Mouse (Mus musculus) Muller cell, postnatal 12 days (primary cell): Measurements from ENCODE around the gene Robo1.

Source experiments
- DNase-seq: peaks from one replicate; pipeline ENCODE4 v3.0.0-alpha.2; 2015; ENCODE audit errors: inconsistent ontology term

The Robo1 gene

DNA sequence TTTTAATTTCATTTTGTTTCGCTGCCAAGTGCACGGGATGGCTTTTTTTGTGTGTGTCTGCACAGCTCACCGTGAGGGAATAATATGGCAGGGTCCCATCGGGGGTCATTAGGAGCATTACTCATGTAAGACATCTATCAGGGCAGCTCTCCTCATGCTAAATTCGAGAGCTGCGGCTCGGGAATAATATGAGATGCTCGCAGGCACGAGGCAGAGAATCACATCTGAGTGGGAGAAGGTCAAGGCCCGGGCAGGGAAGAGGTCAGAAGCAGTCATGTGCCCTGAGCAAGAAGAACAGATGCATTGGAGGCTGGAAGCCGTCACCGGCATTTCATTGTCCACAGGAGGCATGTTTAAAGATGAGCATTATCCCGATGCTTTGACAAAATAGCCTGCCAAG is 370.3 kb downstream of the Robo1 start:
- DNase-seq = no peak

DNA sequence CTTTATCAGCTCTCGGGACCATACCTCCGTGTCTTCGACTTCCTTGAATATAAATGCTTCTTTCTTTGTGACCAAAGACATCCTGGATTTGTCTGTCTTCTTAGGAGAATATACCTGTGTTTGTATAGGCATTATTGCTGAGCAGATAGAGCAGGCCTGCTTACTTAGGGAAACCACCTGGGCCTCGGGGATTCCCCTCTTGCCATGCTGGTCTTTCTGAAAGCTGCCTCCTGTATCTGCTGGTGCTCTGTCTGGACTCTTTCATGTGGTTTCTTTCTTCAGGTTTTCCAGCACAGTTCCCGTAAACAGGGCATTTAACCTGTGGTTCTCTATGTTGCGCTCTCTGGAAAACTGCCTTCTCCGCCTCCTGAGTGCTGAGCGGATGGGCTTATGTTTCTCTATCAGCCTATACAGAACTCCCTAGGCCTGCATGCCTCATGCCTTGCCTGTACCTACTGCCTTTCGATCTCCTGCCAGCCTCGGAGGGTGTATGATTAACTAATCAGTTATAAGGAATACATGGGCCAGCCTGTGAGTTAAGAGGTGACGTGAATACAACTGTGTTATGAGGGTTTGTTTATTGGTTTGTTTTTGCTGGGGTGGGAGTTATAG is 370.9 kb downstream of the Robo1 start:
- DNase-seq = no peak

DNA sequence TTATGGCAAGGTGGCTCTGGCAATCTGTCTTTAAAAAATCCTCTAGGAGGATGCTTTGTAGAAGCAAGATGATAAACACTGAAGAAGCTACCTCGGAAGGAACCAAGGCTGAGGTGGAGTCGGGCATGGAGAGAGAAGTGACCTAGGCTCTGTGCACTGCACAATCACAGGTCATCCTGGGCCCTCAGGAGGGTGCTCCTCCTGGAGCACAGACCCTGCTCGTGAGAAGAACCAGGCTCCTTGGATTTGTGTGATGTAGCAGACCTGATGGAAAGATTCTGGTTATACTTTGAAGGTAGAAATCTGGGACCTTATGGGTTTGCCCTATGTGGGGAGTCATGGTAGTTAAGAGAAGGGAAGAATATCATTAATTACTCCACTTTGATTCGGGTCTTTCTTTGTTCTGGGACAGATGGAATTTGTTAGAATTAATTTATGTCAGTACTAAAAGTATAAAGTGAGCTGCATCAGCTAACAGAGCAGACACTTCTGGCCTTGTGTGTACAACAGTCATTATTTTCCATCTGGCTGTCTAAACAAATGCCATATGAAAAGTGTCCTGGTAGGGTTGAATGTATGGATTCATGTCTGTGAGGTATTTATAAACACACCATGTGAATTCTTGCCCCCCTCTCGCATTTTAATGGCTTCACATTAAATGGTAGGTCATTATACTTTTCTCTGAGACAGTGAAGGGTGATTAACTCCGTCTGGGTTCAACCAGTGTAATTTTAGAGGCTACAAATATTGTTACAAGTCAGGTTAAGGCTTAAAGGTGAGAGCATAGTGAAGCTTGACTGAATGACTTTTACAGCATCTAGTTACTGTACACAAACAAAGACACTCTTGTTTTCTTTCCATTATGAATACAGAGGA is 377.7 kb downstream of the Robo1 start:
- DNase-seq = no peak

DNA sequence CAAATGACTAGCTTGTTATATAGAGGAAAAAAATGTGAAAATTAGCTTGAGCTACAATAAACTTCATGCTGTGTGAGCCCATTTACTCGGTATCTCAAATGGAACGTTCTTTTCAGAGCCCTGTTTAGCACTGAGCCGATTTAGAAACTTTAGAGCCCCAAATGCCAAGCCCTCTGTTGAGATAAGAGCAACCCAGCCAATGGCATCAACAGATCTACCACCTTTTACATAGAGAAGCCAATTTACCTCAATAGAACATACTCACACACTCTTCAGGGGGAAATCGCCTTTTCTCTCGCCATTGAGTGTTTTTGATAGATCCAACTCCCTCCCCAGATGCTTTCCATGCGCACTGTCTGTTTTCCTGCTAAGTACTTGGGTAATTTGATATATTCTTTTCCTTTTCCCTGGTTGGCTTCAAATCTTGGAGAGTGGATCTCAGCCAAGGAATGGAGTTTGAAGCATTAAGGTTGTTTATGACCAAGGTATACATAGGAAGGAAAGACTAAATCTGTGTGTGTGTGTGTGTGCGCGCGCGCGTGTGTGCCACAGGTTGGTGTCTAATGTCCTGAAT is 378.5 kb downstream of the Robo1 start:
- DNase-seq = no peak

GRCm38 (mm10) chr16:72687651-72688050 is 379.5 kb downstream of the Robo1 start:
- DNase-seq = no peak

GRCm38 (mm10) chr16:72688185-72688681 is 380.1 kb downstream of the Robo1 start:
- no peak for DNase-seq

GRCm38 (mm10) chr16:72691909-72692308 is 383.8 kb downstream of the Robo1 start:
- no peak for DNase-seq

DNA sequence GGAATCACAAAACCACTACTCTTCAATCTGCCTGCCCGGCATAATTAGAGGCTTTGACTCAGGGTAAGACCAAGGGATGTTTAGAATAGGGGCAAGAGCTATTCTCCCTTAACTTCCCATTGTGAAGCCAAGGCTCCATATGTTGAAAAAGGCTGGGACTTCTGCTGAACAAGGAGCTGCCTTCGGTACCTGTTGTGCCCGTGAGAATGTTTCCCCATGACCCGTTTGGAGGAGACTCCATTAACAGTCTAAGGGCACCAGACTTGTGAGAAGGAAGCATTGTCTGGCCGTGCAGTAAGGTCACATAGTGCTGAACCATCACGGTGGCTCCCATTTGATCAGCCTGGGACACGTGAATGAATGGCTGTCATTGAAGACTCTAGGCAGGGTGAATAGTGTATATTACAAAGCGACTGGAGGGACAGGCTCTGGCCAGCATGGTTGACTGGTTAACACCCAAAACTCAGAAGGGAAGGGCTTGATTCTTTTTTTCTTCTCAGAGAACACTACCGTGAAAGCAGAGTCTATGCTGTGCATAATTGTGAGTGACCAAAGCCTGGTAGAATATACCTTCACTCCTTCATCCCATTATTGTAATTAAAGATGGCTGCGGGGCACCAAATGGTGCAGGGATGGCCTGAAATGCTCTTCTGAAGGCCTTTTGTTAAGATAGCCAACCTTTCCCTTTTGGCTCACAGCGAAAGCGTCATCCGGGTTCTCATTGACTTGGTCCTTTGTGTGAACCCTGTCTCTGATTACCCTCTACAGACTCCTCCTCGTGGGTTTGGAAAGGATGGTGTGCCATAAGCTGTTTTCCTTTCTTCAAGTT is 385.6 kb downstream of the Robo1 start:
- no peak for DNase-seq

- no peak for DNase-seq
Observed at GRCm38 (mm10) chr16:72694787-72695186, 386.7 kb downstream of the Robo1 start.

DNA sequence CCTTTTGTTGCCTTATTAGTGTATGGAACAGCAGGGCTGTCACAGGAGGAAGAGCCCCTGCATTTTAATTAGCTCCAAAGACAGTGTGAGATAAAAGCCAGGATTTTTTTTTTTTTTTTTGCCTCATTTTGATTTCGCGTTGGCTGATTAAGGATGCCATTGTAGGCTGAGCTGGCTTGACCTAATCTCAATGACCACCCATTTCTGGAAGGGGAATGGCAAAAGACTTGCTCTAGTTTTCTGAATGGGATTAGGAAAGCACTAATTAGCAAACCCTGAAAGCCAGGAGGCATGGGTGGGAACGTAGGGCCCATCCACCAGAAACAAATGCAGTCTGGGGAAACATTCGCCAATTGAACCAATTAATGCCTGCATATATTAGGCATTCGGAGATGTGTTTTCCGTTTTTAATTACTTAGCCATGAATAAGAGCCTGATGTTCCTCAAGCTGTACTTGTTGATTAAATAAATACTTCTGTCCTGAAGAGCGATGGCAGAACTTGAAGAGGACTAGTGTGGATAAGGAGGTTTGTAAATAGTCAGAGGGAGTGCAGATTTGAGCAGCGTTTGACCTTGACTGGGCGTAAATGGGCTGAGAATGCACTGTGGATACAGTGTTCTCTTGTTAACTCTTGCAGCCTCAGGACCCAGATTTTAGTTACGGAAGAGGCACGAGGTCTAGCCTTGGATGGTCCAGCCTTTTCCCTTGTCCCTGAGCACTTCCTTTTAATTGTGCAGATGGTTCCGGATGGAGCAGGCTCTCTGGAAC is 391.3 kb downstream of the Robo1 start:
- DNase-seq = peak; percentile 70

DNA sequence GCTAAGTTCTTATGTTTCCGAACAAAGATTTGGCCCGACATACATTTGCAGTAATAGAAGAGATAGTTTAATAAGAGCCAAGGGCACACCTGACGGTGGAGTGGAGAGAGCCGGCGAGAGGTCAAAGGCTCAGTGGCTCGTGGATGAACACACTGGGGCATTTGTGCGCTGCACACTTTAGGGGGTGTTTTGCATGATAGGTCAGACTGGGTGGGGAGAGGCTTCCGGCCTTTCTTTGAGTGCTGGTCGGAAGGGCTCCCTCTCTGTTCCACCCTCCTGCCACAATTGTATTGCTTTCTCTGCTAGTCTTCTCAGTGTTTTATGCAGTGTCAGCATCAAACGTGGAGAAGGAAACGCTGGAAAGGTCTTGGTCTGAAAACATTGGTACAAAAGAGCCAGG is 392.2 kb downstream of the Robo1 start:
- no peak for DNase-seq

- no peak for DNase-seq
Observed at GRCm38 (mm10) chr16:72703486-72703885, 395.4 kb downstream of the Robo1 start.

- DNase-seq = peak; percentile 39
Observed at GRCm38 (mm10) chr16:72705851-72706250, 397.7 kb downstream of the Robo1 start.

GRCm38 (mm10) chr16:72708526-72708925 is 400.4 kb downstream of the Robo1 start:
- no peak for DNase-seq

DNA sequence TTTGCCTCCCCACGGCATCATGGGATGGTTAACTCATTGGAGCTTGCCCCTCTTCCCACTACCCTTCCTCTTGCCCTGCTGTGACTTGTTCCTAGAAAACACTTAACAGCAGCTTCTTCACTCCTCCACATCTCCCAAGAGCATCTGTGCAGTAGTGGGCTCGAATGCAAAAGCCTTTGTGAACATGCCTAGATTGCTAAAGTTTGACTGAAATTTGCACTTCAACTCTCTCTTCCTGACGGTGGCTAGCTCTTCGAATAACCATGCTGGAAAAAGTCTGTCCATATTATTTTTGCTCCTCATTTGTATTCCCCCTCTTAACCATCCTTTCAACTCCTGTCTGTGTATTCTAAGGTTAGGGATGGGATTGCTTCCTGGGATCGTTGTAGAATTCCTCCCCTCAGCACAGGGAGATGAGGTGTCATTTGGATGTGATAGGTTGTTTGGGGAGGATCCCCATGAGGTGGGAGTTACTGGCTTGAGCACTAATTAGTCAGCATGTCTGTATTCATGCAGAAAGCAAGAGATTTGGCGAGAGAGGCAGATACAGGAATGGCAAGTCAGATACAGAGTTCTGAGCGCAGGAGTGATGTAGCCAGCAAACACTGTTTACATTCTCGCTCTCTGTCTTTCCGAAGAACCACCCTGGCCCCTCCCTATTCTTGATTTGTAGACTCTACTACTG is 409.2 kb downstream of the Robo1 start:
- DNase-seq = no peak

DNA sequence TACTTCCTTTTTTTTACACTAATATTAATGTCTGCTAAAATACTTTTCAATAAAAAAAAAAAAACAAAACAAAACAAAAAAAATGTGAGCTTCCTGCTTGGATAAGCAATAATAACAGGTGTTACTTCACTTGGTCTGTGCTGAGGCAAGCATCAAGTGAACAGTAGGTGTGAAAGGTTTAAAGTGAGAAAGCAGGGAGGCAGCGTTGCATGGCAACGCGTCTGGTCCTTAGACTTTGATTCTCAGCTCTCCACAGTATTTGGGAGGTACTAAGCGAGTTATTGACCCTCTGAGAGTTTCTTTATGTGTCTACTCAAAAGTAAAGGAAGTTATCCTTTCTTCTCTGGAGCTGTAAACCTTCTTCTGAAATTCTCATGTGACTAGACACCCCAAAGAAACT is 411.0 kb downstream of the Robo1 start:
- DNase-seq = no peak

GRCm38 (mm10) chr16:72720979-72721378 is 412.9 kb downstream of the Robo1 start:
- DNase-seq = no peak

- no peak for DNase-seq
Observed at GRCm38 (mm10) chr16:72721713-72722481, 413.8 kb downstream of the Robo1 start.

- DNase-seq = no peak
Observed at GRCm38 (mm10) chr16:72734234-72734633, 426.1 kb downstream of the Robo1 start.

GRCm38 (mm10) chr16:72735175-72735574 is 427.1 kb downstream of the Robo1 start:
- no peak for DNase-seq
